Mouse (Mus musculus) cerebellum, postnatal 10 days (tissue): ENCODE data around the gene Grik2.
"Not testable (repeated sequence)": the region's sequence is repeated elsewhere in the genome, so short reads cannot be mapped to it uniquely, and the experiment has no call there.

ENCODE experiments used
- DNase-seq, 2 experiments: peaks; one replicate each; pipeline ENCODE4 v3.0.0; 2021; ENCODE audit warnings: mixed read lengths in 2 of 2

Gene Grik2

GRCm38 (mm10) chr10:49319880-49320279 lies 468.7 kb downstream of the Grik2 start:
- no peak for DNase-seq

- peak; percentile 17 to 28 for DNase-seq
These were observed 532.2 kb downstream of the Grik2 start for GRCm38 (mm10) chr10:49256247-49256939.

GRCm38 (mm10) chr10:49237356-49237755 lies 551.2 kb downstream of the Grik2 start:
- not testable (repeated sequence) for DNase-seq

GRCm38 (mm10) chr10:49236844-49237243 lies 551.7 kb downstream of the Grik2 start:
- not testable (repeated sequence) for DNase-seq

GRCm38 (mm10) chr10:49220096-49220495 lies 568.5 kb downstream of the Grik2 start:
- DNase-seq, result no peak

- no peak for DNase-seq
These were observed 568.9 kb downstream of the Grik2 start for GRCm38 (mm10) chr10:49219631-49220030.

- DNase-seq, result no peak
These were observed 596.7 kb downstream of the Grik2 start for GRCm38 (mm10) chr10:49191773-49192371.

GRCm38 (mm10) chr10:49191291-49191690 lies 597.3 kb downstream of the Grik2 start:
- DNase-seq, result no peak

GRCm38 (mm10) chr10:49154134-49154533 lies 634.4 kb downstream of the Grik2 start:
- DNase-seq, result no peak

GRCm38 (mm10) chr10:49151496-49151895 lies 637.1 kb downstream of the Grik2 start:
- not testable (repeated sequence) for DNase-seq

GRCm38 (mm10) chr10:49149714-49150113 lies 638.9 kb downstream of the Grik2 start:
- peak; percentile 29 to 32 for DNase-seq

- DNase-seq, result no peak
These were observed 645.9 kb downstream of the Grik2 start for GRCm38 (mm10) chr10:49142658-49143057.

- DNase-seq, result no peak
These were observed 651.8 kb downstream of the Grik2 start for GRCm38 (mm10) chr10:49136816-49137215.

- no peak for DNase-seq
These were observed 657.3 kb downstream of the Grik2 start for GRCm38 (mm10) chr10:49131311-49131710.

- no peak for DNase-seq
These were observed 738.2 kb downstream of the Grik2 start for GRCm38 (mm10) chr10:49050339-49050738.

- DNase-seq, result no peak
These were observed 739.2 kb downstream of the Grik2 start for GRCm38 (mm10) chr10:49049391-49049790.
